Mouse (Mus musculus) liver, embryonic 14.5 days (tissue): ENCODE data around the gene Pygm. TPM values are rescaled to one million over a fixed set of nuclear protein-coding genes. Genes with fewer than 3 reads are reported as not detected.

Experiments used
- ATAC-seq: fragments of 200-750 bp; cut with Nextera tagmentation; 2 replicates; pipeline ENCODE4 v1.8.0; 2017; ENCODE audit warnings: moderate number of reproducible peaks, mild to moderate bottlenecking, moderate library complexity; ENCODE audit not compliant: insufficient read depth
- DNase-seq, 3 experiments: peaks; one replicate each; pipeline ENCODE4 v3.0.0-alpha.2; 2012 to 2013; ENCODE audit warnings: low read depth in 3 of 3, low spot score in 3 of 3
- H3K27ac ChIP-seq: fragments of 300-500 bp; sonication (generic); 2 replicates; pipeline ENCODE4 v1.5.1; 2014; ENCODE audit warnings: moderate library complexity, mild to moderate bottlenecking, control low read depth, inconsistent platforms
- H3K27me3 ChIP-seq: fragments of 300-500 bp; sonication (generic); 2 replicates; pipeline ENCODE4 v1.6.1; 2014; ENCODE audit warnings: mild to moderate bottlenecking, low read length, moderate library complexity; ENCODE audit not compliant: control insufficient read depth, insufficient read depth
- H3K36me3 ChIP-seq: fragments of 300-500 bp; sonication (generic); replicated peaks from 2 replicates; pipeline ENCODE4 v1.6.1; 2014; ENCODE audit warnings: low read depth; ENCODE audit not compliant: control insufficient read depth, insufficient read depth
- H3K4me1 ChIP-seq, 2 experiments: fragments of 200-500 bp in 1 of 2; fragments of 300-500 bp in 1 of 2; sonication (generic) in 1 of 2; replicated peaks; 2 replicates each; pipeline ENCODE4 v1.6.1; 2012 to 2014; ENCODE audit warnings: antibody characterized with exemption in 1 of 2, inconsistent platforms in 1 of 2, low read length in 1 of 2; ENCODE audit not compliant: control insufficient read depth in 2 of 2, insufficient read depth in 2 of 2
- H3K4me2 ChIP-seq: fragments of 300-500 bp; sonication (generic); 2 replicates; pipeline ENCODE4 v1.6.1; 2014; ENCODE audit warnings: low read depth, mild to moderate bottlenecking, control low read depth, moderate library complexity
- H3K4me3 ChIP-seq, 2 experiments: fragments of 200-500 bp in 1 of 2; fragments of 300-500 bp in 1 of 2; sonication (generic) in 1 of 2; 2 replicates each; pipeline ENCODE4 v1.5.1; 2012 to 2014; ENCODE audit warnings: low read depth in 2 of 2, low read length in 2 of 2, mild to moderate bottlenecking in 2 of 2, control low read depth in 1 of 2, inconsistent platforms in 1 of 2, moderate library complexity in 1 of 2; ENCODE audit not compliant: insufficient read depth in 1 of 2
- H3K9ac ChIP-seq: fragments of 300-500 bp; sonication (generic); replicated peaks from 2 replicates; pipeline ENCODE4 v1.6.1; 2014; ENCODE audit warnings: mild to moderate bottlenecking, control low read depth, moderate library complexity
- H3K9me3 ChIP-seq: fragments of 300-500 bp; sonication (generic); 2 replicates; pipeline ENCODE4 v1.6.1; 2016; ENCODE audit warnings: low read length, mixed read lengths; ENCODE audit not compliant: control insufficient read depth
- CTCF ChIP-seq: IDR thresholded peaks from 2 replicates; pipeline ENCODE4 v1.5.1; 2016; ENCODE audit warnings: antibody characterized with exemption, low read depth, control low read depth
- EP300 ChIP-seq: IDR thresholded peaks from 2 replicates; pipeline ENCODE4 v1.6.1; 2016; ENCODE audit warnings: antibody characterized with exemption, low read depth
- WGBS: fragments of 180-500 bp; shearing (Covaris S2); extraction: QIAGEN DNeasy Blood & Tissue Kit; methylation state at CpG from one replicate; pipeline ENCODE4 v1.1.7; 2014; ENCODE audit not compliant: insufficient replicate concordance; 5-methylcytosine and 5-hydroxymethylcytosine counted together
- polyA plus RNA-seq, 2 experiments: library from polyadenylated mRNA; depleted of rRNA in 1 of 2; stranded (reverse) in 1 of 2; unstranded in 1 of 2; fragments of >200 nt; fragmentation: Nextera tagmentation in 1 of 2; extraction: Ambion mirVana in 1 of 2; gene quantifications; 2 replicates each; pipeline versions ENCODE4 v1.2.1 to v1.2.3; 2012 to 2014

Gene Pygm
- polyA plus RNA-seq (2012; rRNA removed) (1.2 TPM in 2 replicates), polyA plus RNA-seq (2014; fragmentation: Nextera tagmentation; extraction: Ambion mirVana) (1.2 and 1.3 TPM in 2 replicates)

DNA sequence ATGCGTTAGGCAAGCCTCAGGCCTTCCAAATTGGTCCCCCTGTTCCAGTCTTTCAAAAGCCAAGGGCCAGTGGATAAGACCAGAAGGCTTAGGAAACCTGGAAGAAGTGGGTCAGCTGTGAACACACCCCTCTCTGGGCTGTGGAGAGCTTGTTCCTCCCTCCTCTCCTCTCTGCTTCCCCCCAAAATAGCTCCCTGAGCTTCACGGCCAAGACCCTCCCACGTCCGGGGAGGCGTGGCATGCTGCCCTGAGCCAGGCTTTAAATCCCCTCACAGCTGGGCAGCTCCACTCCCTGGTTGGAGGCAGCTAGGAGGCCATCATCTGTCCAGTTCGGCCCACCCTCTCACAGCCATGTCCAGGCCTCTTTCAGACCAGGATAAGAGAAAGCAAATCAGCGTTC is at the start of gene Pygm:
Pygm (plus strand) TSS at position 272 of the 400 bp plus-strand sequence.
- TF ChIP-seq EP300 (no peak), CTCF (no peak)
- Histone ChIP-seq H3K36me3 (no peaks in the 10 kb centered on the region; the same call in 1 of the 2 replicates), H3K9ac (no peak within 1 kb of the TSS), H3K4me3 (no peak within 1 kb of the TSS), H3K27me3 (no peaks in the 10 kb centered on the region), H3K4me2 (no peak within 1 kb of the TSS), H3K27ac (no peak within 1 kb of the TSS), H3K4me1 (peaks cover 0 to 4% of the 10 kb centered on the region in 2 experiments; a peak in 2 of 4 replicates), H3K9me3 (no peaks in the 10 kb centered on the region)
- 21% methylated on average over 7 of the region's 7 CpGs for WGBS
- ATAC-seq, result no peak
- no peak for DNase-seq

DNA sequence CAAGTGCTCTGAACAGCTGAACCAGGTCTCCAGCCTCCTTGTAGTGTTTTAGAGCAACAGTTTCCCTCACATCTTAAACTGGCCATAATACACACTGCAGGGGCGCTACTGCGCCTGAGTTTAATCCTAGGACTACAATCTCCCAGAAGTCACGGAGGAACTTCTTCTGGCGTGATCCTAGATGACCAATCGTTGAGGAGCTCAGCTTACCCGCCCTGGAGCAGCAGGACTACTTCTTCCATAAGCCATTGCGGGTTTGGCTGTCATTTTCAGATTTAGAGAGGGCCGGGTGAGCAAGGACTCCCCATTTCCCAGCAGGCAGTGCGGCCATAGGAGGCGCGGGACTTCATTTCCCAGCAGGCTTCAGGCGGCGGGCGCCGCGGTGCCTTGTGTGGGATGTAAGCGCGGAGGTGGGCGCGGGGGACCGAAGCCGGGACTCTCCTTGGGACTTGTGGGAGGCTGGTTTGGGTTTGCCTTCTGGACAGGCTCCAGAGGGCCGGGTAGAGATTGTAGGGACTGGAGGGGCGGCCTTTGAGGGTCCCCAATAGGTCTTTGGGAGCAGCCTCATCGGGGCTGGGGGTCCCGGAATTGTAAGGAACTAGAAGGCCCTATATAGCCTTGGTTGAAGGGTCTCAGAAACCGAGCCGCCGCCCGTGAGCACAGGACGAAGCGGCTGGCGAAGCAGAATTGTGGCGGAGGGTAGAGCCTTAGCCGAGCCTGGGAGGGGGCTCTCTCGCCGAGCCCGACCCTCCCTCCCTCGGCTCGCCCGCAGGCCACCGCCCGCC is 49.3 kb upstream of the Pygm start, which contains the start of gene Men1:
Men1 (plus strand) TSS at position 307 of the 785 bp plus-strand sequence.
- WGBS, result under 1% methylated on average over 43 of the region's 43 CpGs
- Histone ChIP-seq H3K9me3 (no peaks in the 10 kb centered on the region), H3K27ac (peak within 1 kb of the TSS; percentile 70), H3K4me1 (peaks cover 13 to 24% of the 10 kb centered on the region in 2 experiments), H3K36me3 (peaks cover 6% of the 10 kb centered on the region), H3K4me2 (peak within 1 kb of the TSS; percentile 100), H3K27me3 (no peaks in the 10 kb centered on the region), H3K9ac (peak within 1 kb of the TSS; percentile 78), H3K4me3 (peak within 1 kb of the TSS; percentile 87 to 92)
- ATAC-seq, result peak; percentile 87
- TF ChIP-seq EP300 (no peak), CTCF (peak; percentile 46)
- peak; percentile 89 to 93 (median 91) for DNase-seq

DNA sequence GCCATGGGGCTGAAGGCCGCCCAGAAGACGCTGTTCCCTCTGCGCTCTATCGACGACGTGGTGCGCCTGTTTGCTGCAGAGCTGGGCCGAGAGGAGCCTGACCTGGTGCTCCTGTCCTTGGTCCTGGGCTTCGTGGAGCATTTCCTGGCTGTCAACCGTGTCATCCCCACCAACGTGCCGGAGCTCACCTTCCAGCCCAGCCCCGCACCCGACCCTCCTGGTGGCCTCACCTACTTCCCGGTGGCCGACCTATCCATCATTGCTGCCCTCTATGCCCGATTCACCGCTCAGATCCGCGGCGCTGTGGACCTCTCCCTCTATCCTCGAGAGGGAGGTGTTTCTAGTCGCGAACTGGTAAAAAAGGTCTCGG is 48.8 kb upstream of the Pygm start:
- Histone ChIP-seq H3K36me3 (peaks cover 6% of the 10 kb centered on the region), H3K27ac (peak overlapping the region; percentile 70), H3K4me1 (peaks cover 18 to 30% of the 10 kb centered on the region in 2 experiments), H3K4me2 (peak overlapping the region; percentile 100), H3K4me3 (peak overlapping the region; percentile 87 to 92), H3K9me3 (no peaks in the 10 kb centered on the region), H3K27me3 (no peaks in the 10 kb centered on the region), H3K9ac (peak overlapping the region; percentile 78)
- ATAC-seq (peak; percentile 31; the same call in 1 of the 2 replicates), DNase-seq (no peak)
- WGBS, result under 1% methylated on average over 25 of the region's 25 CpGs
- TF ChIP-seq EP300 (no peak), CTCF (peak; percentile 35; the same call in 1 of the 2 replicates)

DNA sequence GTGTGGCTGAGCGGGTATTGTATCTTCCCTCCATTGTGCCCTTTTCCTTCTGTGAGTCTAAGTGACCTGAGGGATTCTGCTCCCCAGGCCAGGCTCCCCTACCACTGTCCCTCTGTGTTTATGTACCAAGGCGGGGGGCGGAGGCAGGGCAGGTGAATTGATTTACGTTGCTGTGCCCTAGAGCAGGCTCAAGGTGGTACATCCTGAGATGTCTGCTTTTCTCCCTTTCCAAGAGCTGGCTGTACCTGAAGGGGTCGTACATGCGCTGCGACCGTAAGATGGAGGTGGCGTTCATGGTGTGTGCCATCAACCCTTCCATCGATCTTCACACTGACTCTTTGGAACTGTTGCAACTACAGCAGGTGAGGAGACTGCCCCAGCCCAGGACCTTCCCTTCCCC is 47.3 kb upstream of the Pygm start:
- DNase-seq (no peak), ATAC-seq (no peak)
- Histone ChIP-seq H3K4me1 (peaks cover 21 to 37% of the 10 kb centered on the region in 2 experiments), H3K4me3 (no peak overlapping the region), H3K36me3 (peaks cover 6% of the 10 kb centered on the region), H3K4me2 (no peak overlapping the region; the same call in 1 of the 2 replicates), H3K9me3 (no peaks in the 10 kb centered on the region), H3K9ac (no peak overlapping the region), H3K27ac (no peak overlapping the region), H3K27me3 (no peaks in the 10 kb centered on the region)
- WGBS, result 86% methylated on average over 10 of the region's 10 CpGs
- TF ChIP-seq CTCF, result no peak
- TF ChIP-seq EP300, result no peak

DNA sequence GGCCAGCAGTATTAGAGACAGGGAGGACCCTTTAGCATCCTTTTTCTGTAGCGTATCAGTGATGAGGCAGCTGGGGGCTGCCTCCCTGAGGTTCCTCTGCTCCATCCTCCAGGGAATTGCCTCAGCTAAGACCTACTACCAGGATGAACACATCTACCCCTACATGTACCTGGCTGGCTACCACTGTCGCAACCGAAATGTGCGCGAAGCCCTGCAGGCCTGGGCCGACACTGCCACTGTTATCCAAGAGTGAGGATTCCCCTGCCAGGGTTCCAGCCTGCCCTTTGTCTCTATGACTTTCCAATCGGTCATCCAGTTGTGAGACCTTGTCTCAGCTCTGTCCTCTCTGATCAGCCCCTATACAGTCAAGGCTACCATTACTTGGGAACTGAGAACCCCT is 46.0 kb upstream of the Pygm start:
- Histone ChIP-seq H3K36me3 (peaks cover 6% of the 10 kb centered on the region), H3K27me3 (no peaks in the 10 kb centered on the region), H3K4me1 (peaks cover 21 to 37% of the 10 kb centered on the region in 2 experiments), H3K9me3 (no peaks in the 10 kb centered on the region), H3K9ac (no peak overlapping the region), H3K4me3 (no peak overlapping the region), H3K4me2 (no peak overlapping the region), H3K27ac (no peak overlapping the region)
- DNase-seq (no peak), ATAC-seq (no peak)
- 77% methylated on average over 7 of the region's 7 CpGs for WGBS
- TF ChIP-seq CTCF (no peak), EP300 (no peak)
